ENCODE assay signal across 8 mouse cellular contexts in the genomic region with DNA sequence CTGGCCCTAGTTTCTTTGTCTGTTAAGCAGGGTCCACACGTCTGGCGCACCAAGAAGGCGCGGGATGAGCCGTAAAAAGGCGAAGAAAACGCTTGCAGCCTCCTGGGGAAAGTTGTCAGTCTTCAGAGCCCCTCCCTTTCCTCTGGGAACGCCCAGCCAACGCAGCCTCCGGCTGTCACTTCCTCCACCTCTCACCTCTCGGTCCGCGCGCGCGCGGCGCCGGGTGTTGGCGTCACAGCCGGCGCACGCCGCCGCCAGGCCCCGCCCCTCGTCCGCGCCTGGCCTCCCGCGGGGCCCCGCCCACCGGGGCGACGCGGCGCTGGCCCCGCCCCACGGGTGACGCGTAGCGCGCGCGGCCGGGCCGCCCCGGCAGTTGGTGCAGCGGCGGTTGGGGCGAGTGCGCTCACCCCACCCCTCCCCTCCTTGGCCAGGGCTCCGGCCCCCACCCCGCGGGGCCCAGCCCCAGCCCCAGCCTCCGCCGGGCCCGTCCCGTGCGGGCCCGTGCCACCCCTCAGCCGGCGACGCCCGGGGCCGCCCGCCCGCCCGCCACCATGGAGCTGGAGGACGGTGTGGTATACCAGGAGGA. TPM values are rescaled to one million over a fixed set of nuclear protein-coding genes. Genes with fewer than 3 reads are reported as not detected.
A peak's percentile ranks its signal among the peaks of the same experiment; 100 is the strongest.
DNase-seq lines count a peak whose midpoint lies in the region; ATAC-seq and TF ChIP-seq lines count a peak whose summit lies in the region.

A gene (plus strand): TSS at position 372 of the 586 bp plus-strand sequence.

- no peaks in the 10 kb centered on the region for H3K36me3 ChIP-seq in forebrain, embryonic 10.5 days (replicated peaks)
- no peaks in the 10 kb centered on the region for H3K36me3 ChIP-seq in heart, embryonic 15.5 days
- H3K36me3 ChIP-seq in liver, embryonic 14.5 days (replicated peaks; ENCODE audit: control insufficient read depth, insufficient read depth, low read depth) = no peaks in the 10 kb centered on the region
- H3K36me3 ChIP-seq in neural tube, embryonic 11.5 days (ENCODE audit: control insufficient read depth, insufficient read depth, low read length) = no peaks in the 10 kb centered on the region
- no peaks in the 10 kb centered on the region for H3K36me3 ChIP-seq in stomach, postnatal 0 days (ENCODE audit: control insufficient read depth, insufficient read depth, low read length)

- TF ChIP-seq CTCF in liver, embryonic 14.5 days (IDR thresholded peaks at IDR 0.05; ENCODE audit: low read depth) = no peak
- TF ChIP-seq CTCF in stomach, postnatal 0 days (IDR thresholded peaks at IDR 0.05; ENCODE audit: low read depth) = no peak

- H3K27ac ChIP-seq in forebrain, embryonic 10.5 days = peak within 1 kb of the TSS; percentile 94
- peak within 1 kb of the TSS; percentile 98 for H3K27ac ChIP-seq in heart, embryonic 15.5 days
- H3K27ac ChIP-seq in liver, embryonic 14.5 days = peak within 1 kb of the TSS; percentile 100
- H3K27ac ChIP-seq in neural tube, embryonic 11.5 days (ENCODE audit: low read depth, low read length) = peak within 1 kb of the TSS; percentile 88
- peak within 1 kb of the TSS; percentile 99 for H3K27ac ChIP-seq in stomach, postnatal 0 days (replicated peaks)

- WGBS in forebrain, embryonic 10.5 days = under 1% methylated on average over 70 of the region's 70 CpGs
- under 1% methylated on average over 47 of the region's 70 CpGs for WGBS in heart, embryonic 15.5 days
- WGBS in liver, embryonic 14.5 days (ENCODE audit: insufficient replicate concordance) = under 1% methylated on average over 50 of the region's 70 CpGs
- WGBS in neural tube, embryonic 11.5 days = 0% methylated on average over 24 of the region's 70 CpGs
- WGBS in stomach, postnatal 0 days = under 1% methylated on average over 40 of the region's 70 CpGs

- peak within 1 kb of the TSS; percentile 95 for H3K9ac ChIP-seq in heart, embryonic 15.5 days
- peak within 1 kb of the TSS; percentile 95 for H3K9ac ChIP-seq in liver, embryonic 14.5 days (replicated peaks)
- peak within 1 kb of the TSS; percentile 82 for H3K9ac ChIP-seq in neural tube, embryonic 11.5 days (ENCODE audit: low read length)
- peak within 1 kb of the TSS; percentile 95 for H3K9ac ChIP-seq in stomach, postnatal 0 days (ENCODE audit: low read length)

- H3K4me2 ChIP-seq in heart, embryonic 15.5 days = peak within 1 kb of the TSS; percentile 79
- peak within 1 kb of the TSS; percentile 100 for H3K4me2 ChIP-seq in liver, embryonic 14.5 days (ENCODE audit: low read depth)
- peak within 1 kb of the TSS; percentile 93 for H3K4me2 ChIP-seq in neural tube, embryonic 11.5 days (ENCODE audit: low read depth)
- H3K4me2 ChIP-seq in stomach, postnatal 0 days (replicated peaks; ENCODE audit: low read depth) = peak within 1 kb of the TSS; percentile 83

- peaks cover 34% of the 10 kb centered on the region for H3K4me1 ChIP-seq in forebrain, embryonic 10.5 days
- peaks cover 23% of the 10 kb centered on the region for H3K4me1 ChIP-seq in heart, embryonic 15.5 days (replicated peaks)
- peaks cover 15 to 16% of the 10 kb centered on the region in 2 experiments for H3K4me1 ChIP-seq in liver, embryonic 14.5 days (replicated peaks; ENCODE audit: control insufficient read depth in 2 of 2, insufficient read depth in 2 of 2, low read length in 1 of 2)
- peaks cover 12% of the 10 kb centered on the region for H3K4me1 ChIP-seq in neural tube, embryonic 11.5 days (ENCODE audit: control insufficient read depth, insufficient read depth, low read length)
- peaks cover 9% of the 10 kb centered on the region; the same call in 1 of the 2 replicates for H3K4me1 ChIP-seq in stomach, postnatal 0 days (replicated peaks; ENCODE audit: control insufficient read depth, insufficient read depth)

- 0 out of 2 replicates have a peak, but pooled peaks have one; percentile 9 for TF ChIP-seq EP300 in liver, embryonic 14.5 days (IDR thresholded peaks at IDR 0.05; ENCODE audit: low read depth)
- no peak for TF ChIP-seq EP300 in stomach, postnatal 0 days (optimal IDR thresholded peaks at IDR 0.05)

- peak within 1 kb of the TSS; percentile 97 for H3K4me3 ChIP-seq in forebrain, embryonic 10.5 days
- peak within 1 kb of the TSS; percentile 96 for H3K4me3 ChIP-seq in heart, embryonic 15.5 days
- peak within 1 kb of the TSS; percentile 88 to 91 for H3K4me3 ChIP-seq in liver, embryonic 14.5 days (ENCODE audit: insufficient read depth in 1 of 2, low read depth in 2 of 2, low read length in 2 of 2)
- H3K4me3 ChIP-seq in neural tube, embryonic 11.5 days (ENCODE audit: low read depth, low read length) = peak within 1 kb of the TSS; percentile 91
- H3K4me3 ChIP-seq in stomach, postnatal 0 days (ENCODE audit: low read depth, low read length) = peak within 1 kb of the TSS; percentile 98

- ATAC-seq in heart, embryonic 15.5 days (replicated peaks; ENCODE audit: insufficient number of reproducible peaks, insufficient read depth, low FRiP score, low read depth) = peak; percentile 92
- ATAC-seq in liver, embryonic 14.5 days (ENCODE audit: insufficient read depth) = peak; percentile 93
- ATAC-seq in neural tube, embryonic 11.5 days (ENCODE audit: insufficient read depth, low FRiP score, low TSS enrichment) = peak; percentile 90
- ATAC-seq in stomach, postnatal 0 days (ENCODE audit: low FRiP score, low TSS enrichment) = peak; percentile 91

- no peaks in the 10 kb centered on the region for H3K9me3 ChIP-seq in forebrain, embryonic 10.5 days
- H3K9me3 ChIP-seq in heart, embryonic 15.5 days (replicated peaks) = no peaks in the 10 kb centered on the region
- no peaks in the 10 kb centered on the region for H3K9me3 ChIP-seq in liver, embryonic 14.5 days (ENCODE audit: control insufficient read depth, low read length)
- H3K9me3 ChIP-seq in neural tube, embryonic 11.5 days (ENCODE audit: control insufficient read depth, low read length) = no peaks in the 10 kb centered on the region
- no peaks in the 10 kb centered on the region for H3K9me3 ChIP-seq in stomach, postnatal 0 days (ENCODE audit: control insufficient read depth, low read length)

- H3K27me3 ChIP-seq in forebrain, embryonic 10.5 days (ENCODE audit: poor library complexity, severe bottlenecking) = no peaks in the 10 kb centered on the region
- H3K27me3 ChIP-seq in heart, embryonic 15.5 days = no peaks in the 10 kb centered on the region
- no peaks in the 10 kb centered on the region for H3K27me3 ChIP-seq in liver, embryonic 14.5 days (ENCODE audit: control insufficient read depth, insufficient read depth, low read length)
- H3K27me3 ChIP-seq in neural tube, embryonic 11.5 days (ENCODE audit: control insufficient read depth, insufficient read depth, low read length) = no peaks in the 10 kb centered on the region
- H3K27me3 ChIP-seq in stomach, postnatal 0 days (ENCODE audit: control insufficient read depth, insufficient read depth, low read length) = no peaks in the 10 kb centered on the region

- peak; percentile 90 to 91 for DNase-seq in CD8-positive naive resting alpha-beta T cell, adult 2 months (ENCODE audit: low read depth in 2 of 2, low spot score in 2 of 2)
- peak; percentile 92 for DNase-seq in c-Kit-positive CD71-negative TER-119-negative erythroid progenitor cells, embryonic 14.5 days (ENCODE audit: low read depth)
- peak; percentile 92 for DNase-seq in forebrain, embryonic 10.5 days (ENCODE audit: extremely low spot score, low spot score)
- peak; percentile 92 to 97 for DNase-seq in kidney, postnatal 25 days
- peak; percentile 90 to 93 (median 93) for DNase-seq in liver, embryonic 14.5 days (ENCODE audit: low read depth in 3 of 3, low spot score in 3 of 3)
- peak; percentile 97 for DNase-seq in neural tube, embryonic 11.5 days (ENCODE audit: low spot score)
- peak; percentile 96 for DNase-seq in stomach, postnatal 0 days (ENCODE audit: low spot score)

RNA-seq across cellular contexts. Expression of the gene that starts here (rescaled TPM):
- polyA plus RNA-seq in forebrain, embryonic 10.5 days (2016; fragmentation: Nextera tagmentation; extraction: Ambion mirVana) = 51.3 and 51.5 TPM in 2 replicates
- polyA plus RNA-seq in heart, embryonic 15.5 days (2015; fragmentation: Nextera tagmentation; extraction: Ambion mirVana) = 33.7 and 34.1 TPM in 2 replicates
- 4.2 and 6.9 TPM in 2 replicates for polyA plus RNA-seq in liver, embryonic 14.5 days (2012; rRNA removed)
- polyA plus RNA-seq in liver, embryonic 14.5 days (2014; fragmentation: Nextera tagmentation; extraction: Ambion mirVana) = 10.8 and 12.4 TPM in 2 replicates
- polyA plus RNA-seq in neural tube, embryonic 11.5 days (2014; fragmentation: Nextera tagmentation; extraction: Ambion mirVana) = 85.6 and 86.6 TPM in 2 replicates
- 30.2 and 32.5 TPM in 2 replicates for polyA plus RNA-seq in stomach, postnatal 0 days (2015; fragmentation: Nextera tagmentation; extraction: Ambion mirVana)

Comparison
In these comparisons a context has a peak if more than half of its experiments do, and no peak if none do; other contexts are left out.
1. Peak in every context shown above with its lines: DNase-seq, ATAC-seq, H3K4me3 ChIP-seq and H3K27ac ChIP-seq.